Comparison of ENCODE assay signal across 9 mouse cellular contexts in the genomic region with DNA sequence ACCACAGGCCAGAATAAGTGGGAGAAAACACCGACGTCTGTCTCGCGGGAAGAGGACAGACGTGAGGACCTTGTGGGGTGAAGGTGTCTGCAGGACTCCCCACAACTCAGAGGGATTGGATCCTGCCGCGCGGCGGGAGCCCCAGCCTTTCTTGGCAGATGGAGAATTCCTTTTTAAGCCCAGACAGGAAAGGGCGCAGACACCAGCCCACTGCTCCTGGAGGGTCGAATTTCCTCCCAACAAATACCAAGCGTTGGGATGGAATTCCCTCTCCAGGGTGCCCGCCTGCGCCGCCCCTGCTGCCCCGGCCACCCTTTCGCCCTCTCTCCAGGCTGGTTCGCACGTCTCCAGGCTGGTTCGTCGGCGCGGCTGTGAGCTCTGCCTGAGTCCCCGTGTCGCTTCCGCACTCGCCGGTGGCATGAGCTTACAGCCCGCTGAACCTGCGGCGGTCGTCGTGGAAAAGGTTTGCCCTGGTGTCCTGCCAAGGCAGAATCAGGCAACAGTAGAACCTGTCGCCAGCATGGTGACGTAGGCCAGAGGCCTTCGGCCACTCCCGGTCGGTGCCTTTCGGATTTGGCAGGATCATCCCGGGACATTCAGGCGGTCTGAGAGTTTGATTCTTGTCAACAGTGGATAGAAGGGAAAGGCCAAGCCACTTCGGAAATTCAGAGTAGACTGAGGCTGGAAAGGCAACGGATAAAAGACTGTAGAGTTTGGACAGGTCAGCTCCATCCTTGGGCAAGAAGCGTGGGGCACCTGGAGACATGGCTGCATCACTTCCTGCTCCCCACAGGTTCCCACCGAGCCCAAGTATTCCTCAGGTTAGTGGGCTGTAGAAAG. TPM values are rescaled to one million over a fixed set of nuclear protein-coding genes. Genes with fewer than 3 reads are reported as not detected.
A peak's percentile ranks its signal among the peaks of the same experiment; 100 is the strongest.
DNase-seq lines count a peak whose midpoint lies in the region; ATAC-seq and TF ChIP-seq lines count a peak whose summit lies in the region.
"Had no signal": no experiment of that assay in that cellular context is flagged by ENCODE, and none has a peak within 500 bp of the region (broad histone marks: within the 10 kb centered on the region; RNA-seq: fewer than 3 reads in every experiment).

No protein-coding gene starts in this region.

- no peaks in the 10 kb centered on the region for H3K79me2 ChIP-seq in CH12.LX (replicated peaks; ENCODE audit: control insufficient read depth, extremely low read depth, insufficient read depth, poor library complexity, severe bottlenecking)

- 0 out of 2 replicates have a peak overlapping the region, but pooled peaks have one; percentile 74 for H3K4me2 ChIP-seq in CH12.LX (ENCODE audit: insufficient read depth, low read depth, poor library complexity, severe bottlenecking)
- 0 out of 2 replicates have a peak overlapping the region, but pooled peaks have one; percentile 14 for H3K4me2 ChIP-seq in forebrain, embryonic 14.5 days (ENCODE audit: low read length)
- H3K4me2 ChIP-seq in liver, embryonic 13.5 days = peak overlapping the region; percentile 37

- TF ChIP-seq EP300 in CH12.LX (IDR thresholded peaks at IDR 0.05; ENCODE audit: low read length) = no peak

- ATAC-seq in forebrain, embryonic 14.5 days = no peak
- ATAC-seq in liver, embryonic 13.5 days (ENCODE audit: low read depth) = no peak
- no peak for ATAC-seq in frontal cortex, adult (ENCODE audit: low TSS enrichment)

- peak; percentile 13 to 28 for DNase-seq in adrenal gland, postnatal 36 days
- no peak for DNase-seq in adrenal gland, postnatal 4 days (ENCODE audit: low spot score in 2 of 2)
- DNase-seq in CH12.LX (ENCODE audit: extremely low read depth) = no peak
- no peak for DNase-seq in forebrain, embryonic 14.5 days (ENCODE audit: low spot score)
- DNase-seq in liver, embryonic 13.5 days = no peak
- no peak for DNase-seq in frontal cortex, adult 2 months (ENCODE audit: extremely low spot score in 1 of 2, low spot score in 1 of 2)
- no peak for DNase-seq in layer of hippocampus, adult 9-11 months

- in situ Hi-C loops in CH12.LX (cut with MboI; ENCODE audit: low pct_ligation_motif_present, low pct_unique_long_range_greater_than_20kb, low sequenced_read_pairs) = loop anchor here (25.0 kb wide), 1 partner anchor 296 kb away; no protein-coding TSS in a partner anchor

- no peaks in the 10 kb centered on the region for H3K36me3 ChIP-seq in CH12.LX (replicated peaks in 1 of 2; ENCODE audit: control insufficient read depth in 1 of 2, insufficient read depth in 1 of 2, low read length in 1 of 2)
- no peaks in the 10 kb centered on the region for H3K36me3 ChIP-seq in forebrain, embryonic 14.5 days (ENCODE audit: control insufficient read depth, insufficient read depth, low read length)
- no peaks in the 10 kb centered on the region for H3K36me3 ChIP-seq in liver, embryonic 13.5 days

- peaks cover 3 to 22% of the 10 kb centered on the region in 2 experiments; a peak in 3 of 4 replicates for H3K4me1 ChIP-seq in CH12.LX (ENCODE audit: control insufficient read depth in 1 of 2, insufficient read depth in 2 of 2)
- H3K4me1 ChIP-seq in forebrain, embryonic 14.5 days (ENCODE audit: control insufficient read depth, insufficient read depth, low read length) = no peaks in the 10 kb centered on the region
- no peaks in the 10 kb centered on the region for H3K4me1 ChIP-seq in liver, embryonic 13.5 days (replicated peaks)

- H3K27me3 ChIP-seq in CH12.LX (replicated peaks) = no peaks in the 10 kb centered on the region
- H3K27me3 ChIP-seq in forebrain, embryonic 14.5 days (replicated peaks; ENCODE audit: control insufficient read depth, insufficient read depth, low read length) = peaks cover 72% of the 10 kb centered on the region
- H3K27me3 ChIP-seq in liver, embryonic 13.5 days = peaks cover 65% of the 10 kb centered on the region

- no peak overlapping the region for H3K9ac ChIP-seq in CH12.LX (ENCODE audit: insufficient read depth, low read depth)
- H3K9ac ChIP-seq in forebrain, embryonic 14.5 days (ENCODE audit: low read length) = no peak overlapping the region
- no peak overlapping the region for H3K9ac ChIP-seq in liver, embryonic 13.5 days

- no peak overlapping the region for H3K4me3 ChIP-seq in CH12.LX (replicated peaks in 1 of 3; ENCODE audit: low read depth in 2 of 3, low read length in 2 of 3, poor library complexity in 1 of 3)
- H3K4me3 ChIP-seq in forebrain, embryonic 14.5 days (ENCODE audit: low read depth, low read length) = 0 out of 2 replicates have a peak overlapping the region, but pooled peaks have one; percentile 5
- 0 out of 2 replicates have a peak overlapping the region, but pooled peaks have one; percentile 16 for H3K4me3 ChIP-seq in liver, embryonic 13.5 days (replicated peaks)

- TF ChIP-seq POLR2A in CH12.LX (IDR thresholded peaks at IDR 0.05; ENCODE audit: low read depth, low read length) = no peak

- H3K27ac ChIP-seq in CH12.LX (ENCODE audit: insufficient read depth, low read depth) = no peak overlapping the region
- H3K27ac ChIP-seq in forebrain, embryonic 14.5 days (ENCODE audit: low read depth, low read length) = no peak overlapping the region
- no peak overlapping the region for H3K27ac ChIP-seq in liver, embryonic 13.5 days

- no peaks in the 10 kb centered on the region for H3K9me3 ChIP-seq in CH12.LX (replicated peaks; ENCODE audit: low read length)
- H3K9me3 ChIP-seq in forebrain, embryonic 14.5 days (replicated peaks; ENCODE audit: control insufficient read depth, low read length) = no peaks in the 10 kb centered on the region
- H3K9me3 ChIP-seq in liver, embryonic 13.5 days (replicated peaks) = no peaks in the 10 kb centered on the region

- dilution Hi-C loops in CH12.LX (cut with MboI; ENCODE audit: extremely low pct_ligation_motif_present, extremely low pct_unique_long_range_greater_than_20kb, low sequenced_read_pairs) = no loop called here

- no peak; a peak in 1 of 4 replicates for TF ChIP-seq CTCF in CH12.LX (conservative IDR thresholded peaks at IDR 0.05 in 1 of 2, IDR thresholded peaks at IDR 0.05 in 1 of 2; ENCODE audit: low read depth in 2 of 2, low read length in 2 of 2)

- 1% methylated on average over 45 of the region's 45 CpGs for WGBS in forebrain, embryonic 14.5 days
- WGBS in liver, embryonic 13.5 days (ENCODE audit: insufficient replicate concordance) = 6% methylated on average over 45 of the region's 45 CpGs

- TF ChIP-seq RAD21 in CH12.LX (IDR thresholded peaks at IDR 0.05; ENCODE audit: low read depth, low read length) = no peak

TF ChIP-seq in CH12.LX, 34 proteins besides CTCF, POLR2A, EP300 and RAD21:
- TF ChIP-seq CHD2 (IDR thresholded peaks at IDR 0.05; ENCODE audit: low read length) (no peak), USF2 (conservative IDR thresholded peaks at IDR 0.05; ENCODE audit: low read depth, low read length) (no peak), ZNF384 (IDR thresholded peaks at IDR 0.05; ENCODE audit: low read depth, low read length) (no peak), ZMIZ1 (IDR thresholded peaks at IDR 0.05; ENCODE audit: low read depth, low read length) (no peak), IRF4 (IDR thresholded peaks at IDR 0.05; ENCODE audit: low read depth, low read length) (no peak), MAX (IDR thresholded peaks at IDR 0.05; ENCODE audit: low read length) (no peak), ELF1 (IDR thresholded peaks at IDR 0.05; ENCODE audit: low read depth, low read length) (no peak), E2F4 (IDR thresholded peaks at IDR 0.05; ENCODE audit: insufficient replicate concordance, low read depth, low read length) (no peak)

RNA-seq across cellular contexts. Expression of gene Evx1, which starts 22.1 kb away (rescaled TPM):
- not detected for total RNA-seq in adrenal gland, postnatal 36 days (2021)
- not detected for total RNA-seq in adrenal gland, postnatal 4 days (2021)
- total RNA-seq in CH12.LX (2012; rRNA removed) (not detected in 2 replicates), CH12.LX (2014; rRNA removed) (not detected in 2 replicates)
- not detected in 2 replicates for polyA plus RNA-seq in CH12.LX (2012; ENCODE audit: insufficient read length, low read depth)
- polyA plus RNA-seq in forebrain, embryonic 14.5 days (2014; fragmentation: Nextera tagmentation; extraction: Ambion mirVana) = not detected in 2 replicates
- not detected in 2 replicates for polyA plus RNA-seq in liver, embryonic 13.5 days (2015; fragmentation: Nextera tagmentation; extraction: Ambion mirVana)
- polyA plus RNA-seq in frontal cortex, adult 2 months (2012; rRNA removed) = not detected in 2 replicates
- polyA plus RNA-seq: C2C12 had no signal

RNA-seq across cellular contexts. Expression of gene Hoxa13, which starts 30.6 kb away (rescaled TPM):
- total RNA-seq in adrenal gland, postnatal 36 days (2021) = not detected
- total RNA-seq in adrenal gland, postnatal 4 days (2021) = not detected
- total RNA-seq in CH12.LX (2012; rRNA removed) (not detected in 2 replicates), CH12.LX (2014; rRNA removed) (0.11 and 0.17 TPM in 2 replicates)
- polyA plus RNA-seq in CH12.LX (2012; ENCODE audit: insufficient read length, low read depth) = 0.10 TPM in 1 of 2 replicates, not detected in the other
- polyA plus RNA-seq in forebrain, embryonic 14.5 days (2014; fragmentation: Nextera tagmentation; extraction: Ambion mirVana) = not detected in 2 replicates
- polyA plus RNA-seq in liver, embryonic 13.5 days (2015; fragmentation: Nextera tagmentation; extraction: Ambion mirVana) = not detected in 2 replicates
- polyA plus RNA-seq in frontal cortex, adult 2 months (2012; rRNA removed) = not detected in 2 replicates

RNA-seq across cellular contexts. Expression of gene Hoxa11, which starts 45.6 kb away (rescaled TPM):
- not detected for total RNA-seq in adrenal gland, postnatal 36 days (2021)
- 1 to 10 TPM in 1 of 2 experiments, not detected in 1; 3.0 TPM for total RNA-seq in adrenal gland, postnatal 4 days (2021)
- total RNA-seq in CH12.LX (2012; rRNA removed) (not detected in 2 replicates), CH12.LX (2014; rRNA removed) (not detected in 2 replicates)
- polyA plus RNA-seq in CH12.LX (2012; ENCODE audit: insufficient read length, low read depth) = not detected in 2 replicates
- polyA plus RNA-seq in forebrain, embryonic 14.5 days (2014; fragmentation: Nextera tagmentation; extraction: Ambion mirVana) = not detected in 2 replicates
- polyA plus RNA-seq in liver, embryonic 13.5 days (2015; fragmentation: Nextera tagmentation; extraction: Ambion mirVana) = not detected in 2 replicates
- 0.04 and 0.21 TPM in 2 replicates for polyA plus RNA-seq in frontal cortex, adult 2 months (2012; rRNA removed)

RNA-seq across cellular contexts. Expression of gene Hoxa10, which starts 50.6 kb away (rescaled TPM):
- under 1 TPM; 0.20 to 0.30 TPM for total RNA-seq in adrenal gland, postnatal 36 days (2021)
- 10 to 100 TPM in 1 of 2 experiments, under 1 TPM in 1; 0.87 to 11.1 TPM for total RNA-seq in adrenal gland, postnatal 4 days (2021)
- 5.2 and 5.7 TPM in 2 replicates for total RNA-seq in CH12.LX (2012; rRNA removed)
- total RNA-seq in CH12.LX (2014; rRNA removed) = 14.3 and 14.6 TPM in 2 replicates
- 14.3 and 14.5 TPM in 2 replicates for polyA plus RNA-seq in CH12.LX (2012; ENCODE audit: insufficient read length, low read depth)
- not detected in 2 replicates for polyA plus RNA-seq in forebrain, embryonic 14.5 days (2014; fragmentation: Nextera tagmentation; extraction: Ambion mirVana)
- 0.14 and 0.15 TPM in 2 replicates for polyA plus RNA-seq in liver, embryonic 13.5 days (2015; fragmentation: Nextera tagmentation; extraction: Ambion mirVana)
- polyA plus RNA-seq in frontal cortex, adult 2 months (2012; rRNA removed) = 0.27 TPM in 1 of 2 replicates, not detected in the other

Comparison
In these comparisons a context has a peak if more than half of its experiments do, and no peak if none do; other contexts are left out.
1. DNase-seq: peak in adrenal gland, postnatal 36 days (2 of 2); none in adrenal gland, postnatal 4 days (0 of 2), CH12.LX (single experiment), forebrain, embryonic 14.5 days (single experiment), liver, embryonic 13.5 days (single experiment), frontal cortex, adult 2 months (0 of 2) and layer of hippocampus, adult 9-11 months (single experiment).
2. H3K4me2 ChIP-seq: peak in every context shown above with its lines; median percentile 74 in CH12.LX; 37 in liver, embryonic 13.5 days; 14 in forebrain, embryonic 14.5 days.
3. H3K4me3 ChIP-seq: peak in forebrain, embryonic 14.5 days (single experiment) and liver, embryonic 13.5 days (single experiment); none in CH12.LX (0 of 3).